Mouse (Mus musculus) macrophage (primary cell): ENCODE measurements around the gene Gprc5a. TPM values are rescaled to one million over a fixed set of nuclear protein-coding genes. Genes with fewer than 3 reads are reported as not detected.

Source experiments
- H3K27ac ChIP-seq: fragments of 350-480 bp; formaldehyde crosslinking; 2 replicates; pipeline ENCODE4 v1.9.0; 2021
- H3K36me3 ChIP-seq: fragments of 350-480 bp; formaldehyde crosslinking; 2 replicates; pipeline ENCODE4 v1.9.0; 2021; ENCODE audit errors: inconsistent target
- H3K4me3 ChIP-seq: fragments of 350-480 bp; formaldehyde crosslinking; 2 replicates; pipeline ENCODE4 v1.9.0; 2021; ENCODE audit errors: inconsistent target
- H3K79me2 ChIP-seq: fragments of 350-480 bp; formaldehyde crosslinking; 2 replicates; pipeline ENCODE4 v1.9.0; 2021; ENCODE audit errors: inconsistent target
- WGBS: methylation state at CpG from one replicate; pipeline ENCODE4 v1.1.7; 2026; ENCODE audit warnings: inconsistent platforms; ENCODE audit not compliant: missing documents; 5-methylcytosine and 5-hydroxymethylcytosine counted together
- polyA plus RNA-seq: library from polyadenylated mRNA; stranded (reverse); fragments of 250-400 nt; gene quantifications from 3 replicates; pipeline ENCODE4 v1.2.4, GENCODE M21; 2018; ENCODE audit warnings: inconsistent platforms

The Gprc5a gene
- polyA plus RNA-seq, 1 experiment from 2014 or later = 0.06 TPM

DNA sequence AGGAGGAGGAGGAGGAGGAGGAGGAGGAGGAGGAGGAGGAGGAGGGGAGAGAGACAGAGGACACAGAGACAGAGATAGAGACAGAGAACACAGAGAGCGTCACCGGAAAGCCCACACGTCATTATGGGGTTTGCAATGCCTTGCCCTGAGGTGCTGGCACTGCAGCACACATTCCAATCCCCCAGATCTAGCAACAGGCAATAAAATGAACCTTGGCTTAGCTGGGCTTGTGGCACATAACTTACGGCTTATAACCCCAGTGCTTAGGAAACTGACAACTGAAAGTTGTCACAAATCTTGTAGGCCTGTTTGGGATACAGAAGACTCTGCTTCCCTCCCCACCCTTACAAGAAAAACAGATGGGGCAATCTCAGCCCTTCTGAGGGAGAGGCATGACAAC, 25.2 kb downstream of the Gprc5a start:
- Histone ChIP-seq H3K36me3 (no peaks in the 10 kb centered on the region), H3K79me2 (no peaks in the 10 kb centered on the region), H3K27ac (no peak overlapping the region), H3K4me3 (no peak overlapping the region)
- 93% methylated on average over 4 of the region's 4 CpGs for WGBS

DNA sequence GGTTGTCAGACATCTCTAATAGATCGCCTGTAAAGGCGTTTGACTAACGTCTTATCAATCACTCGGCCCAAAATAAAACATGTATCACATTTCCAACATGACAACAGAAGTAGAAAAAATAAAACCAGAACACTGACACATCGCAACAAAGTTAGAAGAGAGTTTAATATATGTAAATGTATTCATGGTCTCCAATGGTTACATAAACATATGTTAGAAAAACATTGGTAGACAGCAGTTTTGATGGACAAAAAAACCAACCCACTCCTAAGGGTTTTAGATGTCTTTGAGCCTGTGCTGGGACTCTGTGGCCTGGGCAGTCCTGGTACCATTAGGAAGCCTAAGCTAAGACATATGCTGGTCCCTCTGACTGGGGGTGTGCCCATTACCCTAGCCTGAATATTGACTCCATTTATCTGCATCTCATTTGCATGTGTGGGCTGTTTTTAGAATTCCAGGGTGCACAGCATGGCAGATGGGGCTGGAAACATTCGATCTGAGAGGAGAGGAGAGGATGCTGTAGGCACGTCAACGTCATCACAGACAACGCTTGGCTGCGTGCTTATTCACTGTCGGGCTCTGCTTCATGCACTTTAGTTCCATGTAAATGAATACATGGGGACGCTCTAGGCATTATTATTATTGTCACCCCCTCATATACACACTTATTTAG, 27.5 kb downstream of the Gprc5a start:
- H3K79me2 ChIP-seq = no peaks in the 10 kb centered on the region
- 96% methylated on average over 12 of the region's 12 CpGs for WGBS
- H3K27ac ChIP-seq = no peak overlapping the region
- no peak overlapping the region for H3K4me3 ChIP-seq
- no peaks in the 10 kb centered on the region for H3K36me3 ChIP-seq

DNA sequence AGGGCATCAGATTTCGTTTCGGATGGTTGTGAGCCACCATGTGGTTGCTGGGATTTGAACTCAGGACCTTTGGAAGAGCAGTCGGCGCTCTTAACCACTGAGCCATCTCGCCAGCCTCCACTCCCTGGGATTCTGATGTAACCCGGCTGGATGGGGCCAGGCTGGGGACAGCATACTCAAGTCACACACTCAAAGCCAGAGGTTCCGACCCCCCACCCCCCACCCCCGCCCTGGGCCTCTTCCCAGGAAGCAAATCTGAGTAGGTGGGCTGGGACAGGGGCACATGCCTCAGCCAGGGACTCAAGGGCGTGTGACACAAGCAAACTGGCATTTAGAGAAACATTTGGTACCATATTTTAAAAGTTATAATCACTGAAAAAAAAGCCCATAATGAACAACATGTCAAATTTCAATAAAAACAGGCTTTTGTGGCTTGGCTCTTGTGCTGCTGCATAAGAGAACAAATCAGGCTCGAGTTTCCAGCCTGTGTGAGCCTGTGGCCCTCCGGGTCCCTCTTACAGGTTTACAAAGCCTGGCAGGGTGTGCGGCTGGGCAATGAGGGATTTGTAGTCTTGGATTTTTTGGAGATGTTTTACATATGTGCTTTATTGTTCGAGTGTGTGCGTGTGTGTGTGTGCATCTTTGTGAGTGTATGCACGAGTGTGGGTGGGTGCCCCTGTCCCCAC, 35.5 kb downstream of the Gprc5a start:
- no peaks in the 10 kb centered on the region for H3K79me2 ChIP-seq
- 91% methylated on average over 13 of the region's 15 CpGs for WGBS
- H3K4me3 ChIP-seq = no peak overlapping the region
- H3K36me3 ChIP-seq = no peaks in the 10 kb centered on the region
- no peak overlapping the region for H3K27ac ChIP-seq

DNA sequence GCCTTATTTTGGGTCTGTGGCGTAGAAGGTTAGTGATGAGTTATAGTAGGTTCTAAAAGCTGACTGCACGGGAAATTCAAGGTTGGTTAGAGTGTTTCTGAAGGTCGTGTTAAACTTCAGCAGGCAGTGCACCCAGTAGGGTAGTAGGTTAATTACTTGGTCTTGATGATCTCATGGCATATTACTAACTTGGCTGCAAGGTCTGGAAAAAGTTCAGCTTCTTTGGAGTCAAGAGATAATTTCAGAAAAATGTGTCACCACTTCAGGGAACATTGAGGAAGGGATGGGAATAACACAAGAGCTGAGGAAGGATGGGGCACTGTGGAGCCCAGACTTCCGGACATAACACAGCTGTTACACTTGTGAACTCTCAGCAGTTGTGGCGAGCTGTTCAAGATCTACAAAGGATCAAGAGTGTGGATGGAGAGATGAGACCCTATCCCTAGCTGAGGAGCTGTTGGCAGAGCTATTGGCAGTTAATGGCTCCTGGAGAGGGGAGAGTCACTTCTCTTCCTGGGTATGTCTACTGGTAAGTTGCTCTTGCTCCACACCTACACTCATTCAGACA, 37.4 kb downstream of the Gprc5a start:
- Histone ChIP-seq H3K79me2 (no peaks in the 10 kb centered on the region), H3K36me3 (no peaks in the 10 kb centered on the region), H3K4me3 (no peak overlapping the region), H3K27ac (no peak overlapping the region)
- 90% methylated on average over 5 of the region's 5 CpGs for WGBS

DNA sequence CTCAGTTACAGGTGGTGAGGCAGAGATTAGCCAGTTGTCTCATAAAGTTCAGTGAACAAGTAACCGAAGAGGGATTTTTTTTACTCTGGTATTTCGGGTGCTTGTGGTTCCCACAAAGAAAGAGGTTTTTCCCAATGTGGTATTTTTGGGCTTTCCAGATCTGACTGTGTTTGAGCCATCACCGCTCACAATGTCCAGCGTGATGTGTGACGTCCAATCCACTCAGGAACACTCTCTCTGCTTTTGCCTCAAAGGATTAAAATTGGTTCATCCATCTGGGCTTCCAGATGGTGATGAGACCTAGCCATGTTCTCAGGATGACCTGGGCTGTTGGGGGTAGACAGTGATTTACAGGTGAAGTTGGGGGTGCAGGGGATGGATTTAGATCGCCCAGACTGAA, 41.6 kb downstream of the Gprc5a start:
- 91% methylated on average over 6 of the region's 6 CpGs for WGBS
- no peaks in the 10 kb centered on the region for H3K79me2 ChIP-seq
- no peak overlapping the region for H3K4me3 ChIP-seq
- H3K36me3 ChIP-seq = no peaks in the 10 kb centered on the region
- no peak overlapping the region for H3K27ac ChIP-seq

DNA sequence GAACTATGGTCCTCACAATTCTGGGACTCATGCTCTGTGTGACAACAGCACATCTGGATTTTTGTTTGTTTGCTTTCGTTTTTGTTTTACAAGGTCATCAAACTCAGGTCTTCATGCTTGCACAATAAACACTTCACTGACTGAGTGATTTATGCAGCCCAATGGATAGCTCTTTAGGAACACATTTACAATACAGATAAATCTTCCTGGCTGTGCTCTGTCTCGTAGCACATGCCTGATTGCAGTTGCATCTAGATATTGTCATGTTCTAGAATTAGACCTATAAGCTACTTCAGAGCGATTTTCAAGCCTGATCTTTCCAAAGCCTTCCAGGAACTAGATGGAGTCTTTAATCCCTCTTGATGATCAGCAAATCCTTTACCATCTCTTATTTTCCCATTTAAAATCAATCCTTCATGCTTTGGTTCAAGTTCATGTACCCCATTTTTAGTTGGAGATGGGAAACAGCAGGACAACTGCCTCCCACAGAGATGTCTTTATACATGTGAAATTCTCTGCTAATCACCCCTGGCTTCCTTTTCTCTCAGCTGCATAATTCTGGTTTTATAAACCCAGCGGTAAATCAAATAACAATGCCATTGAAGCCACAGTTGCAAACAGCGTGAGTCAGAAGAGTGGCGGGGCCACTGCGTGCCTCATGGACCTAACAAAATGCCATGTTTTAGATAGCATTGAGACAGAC, 47.1 kb downstream of the Gprc5a start:
- Histone ChIP-seq H3K4me3 (no peak overlapping the region), H3K79me2 (no peaks in the 10 kb centered on the region), H3K27ac (no peak overlapping the region), H3K36me3 (no peaks in the 10 kb centered on the region)
- WGBS = 78% methylated on average over 7 of the region's 7 CpGs

DNA sequence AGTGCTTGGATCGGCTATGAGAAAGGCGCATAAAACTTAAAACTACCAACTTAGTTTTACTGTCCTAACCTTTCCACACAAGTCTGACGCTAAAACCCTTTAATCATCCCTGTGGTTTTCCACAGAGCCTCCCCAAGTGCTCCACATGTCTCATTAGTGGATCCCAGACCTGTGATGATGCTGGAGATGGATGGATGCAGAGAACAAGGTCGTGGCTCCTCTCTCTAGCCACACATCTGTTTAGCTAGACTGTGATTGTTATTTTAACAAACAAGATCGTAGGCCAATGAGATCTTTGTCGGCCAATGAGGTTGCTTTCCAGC, 47.6 kb downstream of the Gprc5a start:
- H3K4me3 ChIP-seq = no peak overlapping the region
- H3K79me2 ChIP-seq = no peaks in the 10 kb centered on the region
- 66% methylated on average over 6 of the region's 6 CpGs for WGBS
- no peaks in the 10 kb centered on the region for H3K36me3 ChIP-seq
- H3K27ac ChIP-seq = no peak overlapping the region

DNA sequence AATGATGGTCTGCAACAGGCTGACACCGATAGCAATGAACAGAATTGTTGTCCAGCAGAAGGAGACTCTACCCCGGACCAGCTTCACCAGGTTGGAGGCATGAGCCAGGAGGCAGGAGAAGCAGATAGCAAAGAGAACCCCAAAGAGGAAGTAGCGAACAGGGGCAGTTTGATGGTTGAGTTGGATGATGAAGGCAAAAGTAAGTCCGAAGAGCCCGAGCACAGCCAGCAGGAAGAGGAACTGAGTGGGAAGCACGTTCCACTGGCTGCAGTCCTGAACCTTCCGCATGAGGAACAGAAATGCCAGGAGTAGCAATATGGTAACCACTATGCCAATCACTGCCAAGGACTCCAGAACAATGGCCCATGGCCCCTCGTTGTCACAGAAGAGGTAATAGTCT, 51.0 kb downstream of the Gprc5a start:
- no peak overlapping the region for H3K27ac ChIP-seq
- H3K4me3 ChIP-seq = no peak overlapping the region
- no peaks in the 10 kb centered on the region for H3K36me3 ChIP-seq
- WGBS = 34% methylated on average over 8 of the region's 8 CpGs
- no peaks in the 10 kb centered on the region for H3K79me2 ChIP-seq

DNA sequence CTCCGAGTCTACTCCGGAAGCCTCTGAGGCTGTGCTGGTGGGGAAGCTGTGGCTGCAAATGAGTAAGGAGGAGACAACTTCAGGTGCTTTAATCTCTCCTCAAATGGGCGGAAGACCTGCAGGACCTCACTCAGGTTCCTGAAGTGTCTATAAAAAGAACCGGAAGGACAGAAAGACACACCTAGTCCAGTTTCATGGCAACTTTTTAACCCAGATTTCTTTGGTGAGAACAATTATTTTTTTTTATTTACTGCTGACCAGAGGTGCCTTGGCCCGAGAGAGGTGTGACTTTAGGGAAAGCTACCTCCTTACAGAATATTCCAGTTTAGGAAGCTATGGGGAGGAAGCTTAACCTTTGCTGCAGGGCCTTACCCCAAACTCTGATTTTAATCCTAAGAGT, 52.7 kb downstream of the Gprc5a start, which contains the start of gene Gprc5d:
Gprc5d (minus strand) TSS at position 101 of the 400 bp plus-strand sequence.
- Histone ChIP-seq H3K4me3 (no peak within 1 kb of the TSS), H3K36me3 (no peaks in the 10 kb centered on the region), H3K27ac (no peak within 1 kb of the TSS), H3K79me2 (no peaks in the 10 kb centered on the region)
- 97% methylated on average over 5 of the region's 5 CpGs for WGBS

DNA sequence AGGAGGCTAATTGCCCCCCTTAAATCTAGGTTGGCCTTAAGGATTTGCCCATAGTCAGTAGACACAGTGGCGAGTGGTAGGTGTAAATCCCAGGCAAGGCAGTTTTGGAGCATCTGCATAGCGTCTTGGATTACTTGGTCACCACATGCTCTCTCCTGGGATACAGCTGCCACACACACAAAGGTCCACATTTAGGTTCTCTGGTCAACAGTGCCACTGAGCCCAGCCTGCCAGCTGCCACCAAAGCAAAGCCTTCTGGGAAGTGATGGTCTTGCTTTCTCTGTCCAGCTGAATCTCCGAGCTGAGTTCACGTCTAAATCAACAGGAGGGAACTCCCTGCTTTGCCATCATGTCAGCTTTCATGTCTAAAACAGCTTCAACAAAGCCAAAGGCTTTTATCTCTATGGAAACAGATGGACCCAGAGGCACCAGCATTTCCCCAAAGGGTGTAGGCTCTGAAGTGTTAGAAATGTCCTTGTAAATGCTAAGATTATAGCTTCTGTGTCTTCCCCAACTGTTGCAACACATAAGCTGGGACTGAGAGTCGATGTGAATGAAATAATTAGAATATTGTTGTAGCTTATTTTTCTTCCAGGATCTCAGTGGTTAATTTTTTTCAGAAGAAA, 59.4 kb downstream of the Gprc5a start:
- Histone ChIP-seq H3K4me3 (no peak overlapping the region), H3K27ac (no peak overlapping the region), H3K79me2 (no peaks in the 10 kb centered on the region), H3K36me3 (no peaks in the 10 kb centered on the region)
- 82% methylated on average over 5 of the region's 5 CpGs for WGBS

DNA sequence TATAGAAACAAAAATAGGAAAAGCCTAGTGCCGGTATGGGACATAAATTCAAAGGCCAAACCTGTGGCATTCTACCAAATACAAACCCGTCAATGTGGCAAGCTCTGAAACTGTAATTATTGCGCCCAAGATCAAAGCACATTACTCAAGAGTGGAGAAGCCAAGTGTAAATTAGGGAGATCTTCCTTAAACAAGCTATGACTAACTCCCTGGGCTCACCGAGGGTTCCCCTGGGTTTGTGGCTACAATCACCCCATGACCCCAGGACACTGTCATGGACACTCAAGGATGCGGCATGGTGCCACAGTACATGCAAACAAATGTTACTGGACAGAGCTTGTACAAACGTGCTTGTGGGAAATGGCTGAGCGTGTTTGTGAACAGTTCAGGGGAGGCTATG, 67.6 kb downstream of the Gprc5a start:
- no peak overlapping the region for H3K4me3 ChIP-seq
- no peaks in the 10 kb centered on the region for H3K79me2 ChIP-seq
- no peaks in the 10 kb centered on the region for H3K36me3 ChIP-seq
- WGBS = 89% methylated on average over 7 of the region's 7 CpGs
- no peak overlapping the region for H3K27ac ChIP-seq

DNA sequence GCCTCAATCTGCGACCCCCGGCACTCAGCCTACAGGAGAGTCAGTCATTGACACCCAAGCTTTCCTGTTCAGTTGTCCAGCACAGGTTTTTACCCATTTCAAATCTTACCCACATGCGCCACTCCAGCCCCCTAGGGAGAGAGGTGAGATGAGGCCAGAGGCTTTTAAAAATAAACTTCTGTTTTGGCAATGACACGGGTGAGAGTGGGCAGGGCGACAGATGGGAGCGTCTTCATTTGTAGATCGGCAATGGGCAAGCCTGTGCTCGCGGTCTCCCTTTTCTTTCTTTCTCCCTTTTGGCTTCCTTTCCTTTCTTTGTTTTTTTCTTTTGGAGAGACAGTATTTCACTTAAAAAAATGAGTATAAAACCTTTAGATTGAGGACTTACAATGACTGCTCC, 68.0 kb downstream of the Gprc5a start:
- Histone ChIP-seq H3K36me3 (no peaks in the 10 kb centered on the region), H3K79me2 (no peaks in the 10 kb centered on the region), H3K27ac (no peak overlapping the region), H3K4me3 (no peak overlapping the region)
- WGBS = 99% methylated on average over 9 of the region's 9 CpGs
